Comparison of ENCODE assay signal across 9 mouse cellular contexts in the genomic region with DNA sequence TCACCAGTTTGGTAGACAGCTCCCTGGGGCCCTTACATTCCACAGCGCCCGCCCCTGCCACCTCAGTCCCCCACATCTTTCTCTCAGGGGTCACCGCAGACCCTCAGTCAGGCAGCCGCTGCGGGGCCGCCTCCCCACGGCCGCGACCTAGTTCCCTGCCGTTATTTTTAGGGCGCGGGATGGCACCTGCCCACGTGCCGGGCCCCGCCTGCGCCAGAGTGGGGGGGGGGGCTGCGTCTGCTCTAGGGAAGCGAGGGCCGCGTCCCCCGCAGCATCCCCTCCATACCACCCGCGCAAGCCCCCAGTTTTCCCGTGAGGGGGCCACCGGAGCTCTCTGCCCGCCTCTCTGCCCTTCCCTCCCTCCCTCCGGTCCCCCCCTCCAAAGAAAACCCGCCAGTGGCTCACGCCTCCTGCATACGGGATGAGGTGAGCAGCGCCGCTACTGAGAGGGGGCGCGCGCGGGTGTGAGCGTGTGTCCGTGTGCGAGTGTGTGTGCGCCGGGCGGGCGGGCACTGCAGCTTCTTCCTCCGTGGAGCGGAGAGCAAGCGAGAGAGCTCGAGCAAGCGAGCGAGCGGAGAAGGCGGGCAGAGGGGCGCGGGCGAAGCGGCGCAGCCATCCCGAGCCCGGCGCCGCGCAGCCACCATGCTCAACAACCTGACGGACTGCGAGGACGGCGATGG. TPM values are rescaled to one million over a fixed set of nuclear protein-coding genes. Genes with fewer than 3 reads are reported as not detected.
DNase-seq lines count a peak whose midpoint lies in the region; ATAC-seq and TF ChIP-seq lines count a peak whose summit lies in the region.
"Had no signal": no experiment of that assay in that cellular context is flagged by ENCODE, and none has a peak within 500 bp of the region (broad histone marks: within the 10 kb centered on the region; RNA-seq: fewer than 3 reads in every experiment).

No protein-coding gene starts in this region.

- peaks cover 0 to 13% of the 10 kb centered on the region in 2 experiments; a peak in 1 of 4 replicates for H3K4me1 ChIP-seq in ES-E14 (ENCODE audit: control insufficient read depth in 2 of 2, insufficient read depth in 2 of 2, low read length in 2 of 2, poor library complexity in 1 of 2)
- H3K4me1 ChIP-seq in neural tube, embryonic 15.5 days = peaks cover 79% of the 10 kb centered on the region

- peak overlapping the region; percentile 60 to 76 for H3K4me3 ChIP-seq in ES-E14 (ENCODE audit: insufficient read depth in 1 of 2, low read depth in 1 of 2, low read length in 2 of 2, poor library complexity in 1 of 2, severe bottlenecking in 1 of 2)
- peak overlapping the region; percentile 68 for H3K4me3 ChIP-seq in neural tube, embryonic 15.5 days (replicated peaks)
- H3K4me3 ChIP-seq: myocyte had no signal

- peak; percentile 83 for ATAC-seq in neural tube, embryonic 15.5 days (ENCODE audit: low FRiP score)

- in situ Hi-C loops in ES-E14 (cut with MboI; ENCODE audit: low sequenced_read_pairs in 2 of 2, unreplicated experiment in 2 of 2) = no loop called here

- H3K27ac ChIP-seq in ES-E14 (ENCODE audit: insufficient read depth, low read depth, low read length, poor library complexity, severe bottlenecking) = no peak overlapping the region
- H3K27ac ChIP-seq in neural tube, embryonic 15.5 days (replicated peaks) = peak overlapping the region; percentile 92

- WGBS in neural tube, embryonic 15.5 days = under 1% methylated on average over 64 of the region's 65 CpGs

- intact Hi-C loops in left cerebral cortex, postnatal 14 days (cut with DNase I) = loop anchor here (10.0 kb wide), 1 partner anchor 317 kb away; a partner anchor contains a TSS

- DNase-seq in ES-E14 (ENCODE audit: low read depth, low spot score) = no peak
- peak; percentile 85 for DNase-seq in cerebellum, adult 11 months
- DNase-seq in frontal cortex, postnatal 10 days (ENCODE audit: low spot score in 2 of 2) = peak; percentile 63 to 75
- DNase-seq in left cerebral cortex, postnatal 14 days (ENCODE audit: low spot score in 2 of 2) = peak; percentile 78 to 82
- DNase-seq in adrenal gland, postnatal 25 days = no peak
- no peak for DNase-seq in kidney, adult 18-20 months
- no peak for DNase-seq in urinary bladder, adult 2 months (ENCODE audit: low spot score)

- no peaks in the 10 kb centered on the region for H3K36me3 ChIP-seq in ES-E14 (ENCODE audit: control insufficient read depth, insufficient read depth, low read length, poor library complexity, severe bottlenecking)
- H3K36me3 ChIP-seq in neural tube, embryonic 15.5 days = no peaks in the 10 kb centered on the region

- no peaks in the 10 kb centered on the region for H3K9me3 ChIP-seq in ES-E14 (ENCODE audit: control insufficient read depth, insufficient read depth, low read depth, low read length)
- no peaks in the 10 kb centered on the region for H3K9me3 ChIP-seq in neural tube, embryonic 15.5 days (replicated peaks)

- peak overlapping the region; percentile 78 for H3K4me2 ChIP-seq in neural tube, embryonic 15.5 days

- H3K27me3 ChIP-seq in neural tube, embryonic 15.5 days (replicated peaks) = peaks cover 30% of the 10 kb centered on the region

- H3K9ac ChIP-seq in ES-E14 (ENCODE audit: insufficient read depth, low read depth, low read length, poor library complexity, severe bottlenecking) = no peak overlapping the region
- peak overlapping the region; percentile 81 for H3K9ac ChIP-seq in neural tube, embryonic 15.5 days (replicated peaks)

TF ChIP-seq in ES-E14, 5 proteins besides CTCF, POLR2A, EP300 and RAD21:
- no peak for TF ChIP-seq ZC3H11A (IDR thresholded peaks at IDR 0.05; ENCODE audit: borderline replicate concordance, low read depth, low read length)
- TF ChIP-seq HCFC1 (IDR thresholded peaks at IDR 0.05; ENCODE audit: borderline replicate concordance, insufficient read depth, low read length) = no peak
- TF ChIP-seq CHD2 (IDR thresholded peaks at IDR 0.05; ENCODE audit: low read depth, low read length) = no peak

RNA-seq across cellular contexts. Expression of a gene that starts 7.3 kb away (rescaled TPM):
- total RNA-seq in ES-E14 (2012; rRNA removed) = 1.7 and 2.0 TPM in 2 replicates
- 100 to 1,000 TPM; 451 to 495 TPM for total RNA-seq in left cerebral cortex, postnatal 14 days (2021)
- polyA plus RNA-seq in neural tube, embryonic 15.5 days (2015; fragmentation: Nextera tagmentation; extraction: Ambion mirVana) = 53.6 and 61.8 TPM in 2 replicates
- 7.2 and 10.6 TPM in 2 replicates for total RNA-seq in adrenal gland, postnatal 25 days (2021)
- 1.0 and 1.2 TPM in 2 replicates for polyA plus RNA-seq in urinary bladder, adult 2 months (2012; rRNA removed)

RNA-seq across cellular contexts. Expression of a gene that starts 27.3 kb away (rescaled TPM):
- 5.8 and 7.0 TPM in 2 replicates for total RNA-seq in ES-E14 (2012; rRNA removed)
- total RNA-seq in left cerebral cortex, postnatal 14 days (2021) = 1 to 10 TPM; 1.4 to 1.9 TPM
- 23.8 and 25.6 TPM in 2 replicates for polyA plus RNA-seq in neural tube, embryonic 15.5 days (2015; fragmentation: Nextera tagmentation; extraction: Ambion mirVana)
- 0.33 and 0.43 TPM in 2 replicates for total RNA-seq in adrenal gland, postnatal 25 days (2021)
- polyA plus RNA-seq in urinary bladder, adult 2 months (2012; rRNA removed) = 13.0 and 13.5 TPM in 2 replicates

RNA-seq across cellular contexts. Expression of a gene that starts 56.3 kb away (rescaled TPM):
- total RNA-seq in ES-E14 (2012; rRNA removed) = 18.5 and 22.4 TPM in 2 replicates
- 10 to 100 TPM; 24.1 to 25.4 TPM for total RNA-seq in left cerebral cortex, postnatal 14 days (2021)
- 13.3 and 13.8 TPM in 2 replicates for polyA plus RNA-seq in neural tube, embryonic 15.5 days (2015; fragmentation: Nextera tagmentation; extraction: Ambion mirVana)
- total RNA-seq in adrenal gland, postnatal 25 days (2021) = 21.2 and 23.9 TPM in 2 replicates
- 15.6 and 16.3 TPM in 2 replicates for polyA plus RNA-seq in urinary bladder, adult 2 months (2012; rRNA removed)

Comparison
In these comparisons a context has a peak if more than half of its experiments do, and no peak if none do; other contexts are left out.
1. DNase-seq: peak in cerebellum, adult 11 months (single experiment), frontal cortex, postnatal 10 days (2 of 2) and left cerebral cortex, postnatal 14 days (2 of 2); none in ES-E14 (single experiment), adrenal gland, postnatal 25 days (single experiment), kidney, adult 18-20 months (single experiment) and urinary bladder, adult 2 months (single experiment).
2. RNA of a gene that starts 7.3 kb away (total RNA-seq): 451 to 495 TPM in left cerebral cortex, postnatal 14 days; 7.2 to 10.6 TPM in adrenal gland, postnatal 25 days and 1.7 to 2.0 TPM in ES-E14; every median in the first group is over 10 times any median in the second.